Mouse (Mus musculus): ENCODE data around the gene Aqr. TPM values are rescaled to one million over a fixed set of nuclear protein-coding genes. Genes with fewer than 3 reads are reported as not detected.
A peak's percentile ranks its signal among the peaks of the same experiment; 100 is the strongest.

Aqr gene
- polyA plus RNA-seq, 1 experiment from 2014 or later: 45.2 TPM

DNA sequence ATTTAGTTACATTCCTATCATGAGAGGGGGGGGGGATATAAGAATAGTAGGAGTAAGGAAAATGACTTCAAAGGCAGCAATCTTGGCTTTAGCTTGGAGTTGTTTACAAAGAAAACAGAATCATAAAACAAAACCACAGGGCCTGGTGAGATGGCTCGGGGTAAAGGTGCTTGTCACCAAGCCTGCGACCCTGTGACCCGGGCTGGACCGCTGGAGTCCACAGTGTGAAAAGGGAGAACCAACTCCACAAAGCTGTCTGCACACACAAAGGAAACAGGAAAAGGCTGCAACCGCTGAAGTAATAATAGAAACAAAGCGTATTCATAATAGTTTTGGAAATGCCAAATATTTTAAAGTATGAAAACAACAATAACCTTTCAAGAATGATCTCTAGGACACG lies 67.4 kb downstream of the Aqr start:
- Histone ChIP-seq H3K4me1 (no peaks in the 10 kb centered on the region), H3K27ac (replicated peaks) (no peak overlapping the region), H3K36me3 (peaks cover 93% of the 10 kb centered on the region), H3K4me3 (no peak overlapping the region), H3K9me3 (replicated peaks) (no peaks in the 10 kb centered on the region), H3K27me3 (ENCODE audit: low read depth, poor library complexity, severe bottlenecking) (no peaks in the 10 kb centered on the region)
- 75% methylated on average over 7 of the region's 7 CpGs for WGBS
- DNase-seq (ENCODE audit: low spot score): no peak

DNA sequence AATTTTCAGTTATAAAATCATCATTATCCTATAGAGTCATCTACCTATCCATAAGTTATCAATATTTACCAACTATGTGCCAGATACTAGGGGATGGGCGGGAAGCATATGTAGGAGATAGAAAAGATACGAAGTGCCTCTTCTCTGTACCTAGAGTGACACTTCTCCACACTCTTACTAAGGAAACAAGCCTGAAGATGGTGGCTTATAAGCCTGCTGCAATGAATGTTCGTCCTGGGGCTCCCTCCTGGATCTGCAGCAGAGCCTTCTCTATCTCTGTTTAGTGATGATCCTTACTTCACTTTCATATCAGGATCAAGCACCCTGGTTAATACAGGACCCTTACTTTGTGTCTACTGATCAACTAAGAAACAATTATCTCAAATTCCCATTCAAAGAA lies 69.2 kb downstream of the Aqr start:
- Histone ChIP-seq H3K4me3 (no peak overlapping the region), H3K27ac (replicated peaks) (no peak overlapping the region), H3K4me1 (no peaks in the 10 kb centered on the region), H3K9me3 (replicated peaks) (no peaks in the 10 kb centered on the region), H3K27me3 (ENCODE audit: low read depth, poor library complexity, severe bottlenecking) (no peaks in the 10 kb centered on the region), H3K36me3 (peaks cover 95% of the 10 kb centered on the region)
- WGBS: 93% methylated on average over 3 of the region's 3 CpGs
- DNase-seq (ENCODE audit: low spot score): no peak

- no peaks in the 10 kb centered on the region for H3K4me1 ChIP-seq
- H3K36me3 ChIP-seq: peaks cover 95% of the 10 kb centered on the region
- no peaks in the 10 kb centered on the region for H3K27me3 ChIP-seq (ENCODE audit: low read depth, poor library complexity, severe bottlenecking)
- WGBS: 94% methylated on average over 3 of the region's 3 CpGs
- no peak for DNase-seq (ENCODE audit: low spot score)
- H3K4me3 ChIP-seq: no peak overlapping the region
- no peak overlapping the region for H3K27ac ChIP-seq (replicated peaks)
- no peaks in the 10 kb centered on the region for H3K9me3 ChIP-seq (replicated peaks)
Measured at GRCm38 (mm10) chr2:114117235-114117634, 69.6 kb downstream of the Aqr start.

GRCm38 (mm10) chr2:114115563-114115962 lies 71.3 kb downstream of the Aqr start:
- no peak overlapping the region for H3K27ac ChIP-seq (replicated peaks)
- H3K36me3 ChIP-seq: peaks cover 95% of the 10 kb centered on the region
- no peaks in the 10 kb centered on the region for H3K9me3 ChIP-seq (replicated peaks)
- no peak for DNase-seq (ENCODE audit: low spot score)
- no peaks in the 10 kb centered on the region for H3K27me3 ChIP-seq (ENCODE audit: low read depth, poor library complexity, severe bottlenecking)
- no peak overlapping the region for H3K4me3 ChIP-seq
- 97% methylated on average over 4 of the region's 4 CpGs for WGBS
- no peaks in the 10 kb centered on the region for H3K4me1 ChIP-seq

DNA sequence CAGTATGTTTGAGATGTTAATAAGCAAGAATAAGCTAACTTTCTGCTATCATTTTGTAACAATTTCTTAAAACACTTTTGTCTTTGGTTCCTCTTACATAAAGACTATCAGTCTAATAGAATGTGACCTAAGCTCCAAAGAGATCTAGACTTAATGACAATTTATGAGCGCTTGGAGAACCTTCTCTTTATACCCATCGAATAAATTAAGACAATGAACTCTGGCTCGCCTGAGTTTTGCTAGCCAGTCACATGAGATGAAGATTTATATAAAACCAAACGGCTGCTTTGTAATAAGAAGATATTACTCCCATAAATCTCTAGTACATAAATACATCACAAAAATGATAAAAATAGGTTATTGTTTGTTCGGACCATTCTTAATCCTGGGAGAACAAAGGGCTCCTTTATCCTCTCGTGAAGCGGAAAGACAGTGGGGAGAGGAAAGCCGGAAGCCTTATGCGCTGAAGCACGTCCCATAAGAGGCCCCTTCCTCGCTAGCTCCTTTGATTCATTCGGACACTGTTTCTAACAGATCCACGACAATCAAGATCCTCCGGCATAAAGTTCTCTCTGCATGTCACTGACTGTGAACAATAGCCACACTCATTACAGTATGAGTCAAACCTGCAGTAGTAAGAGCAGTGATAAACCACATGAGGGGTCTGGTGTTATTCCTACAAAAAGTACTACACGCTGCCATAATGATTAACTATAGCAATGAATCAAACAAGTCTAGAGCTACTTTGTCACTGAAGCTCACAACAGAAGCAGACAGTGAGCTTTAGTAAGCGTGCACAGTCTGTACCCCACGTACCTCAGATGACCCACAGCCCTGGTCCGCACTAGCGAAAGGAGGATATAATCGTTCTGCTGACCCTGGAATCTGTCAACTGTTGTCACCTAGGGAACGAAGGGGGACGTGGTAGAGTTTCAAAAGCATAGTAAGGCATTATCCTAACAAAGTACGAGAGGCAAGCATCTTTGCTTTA lies 79.2 kb downstream of the Aqr start:
- Histone ChIP-seq H3K4me1 (peaks cover 8% of the 10 kb centered on the region; the same call in 1 of the 2 replicates), H3K27me3 (ENCODE audit: low read depth, poor library complexity, severe bottlenecking) (no peaks in the 10 kb centered on the region), H3K9me3 (replicated peaks) (no peaks in the 10 kb centered on the region), H3K4me3 (no peak overlapping the region), H3K36me3 (peaks cover 96% of the 10 kb centered on the region), H3K27ac (replicated peaks) (peak overlapping the region; percentile 33; the same call in 1 of the 2 replicates)
- 59% methylated on average over 23 of the region's 23 CpGs for WGBS
- DNase-seq (ENCODE audit: low spot score): no peak

DNA sequence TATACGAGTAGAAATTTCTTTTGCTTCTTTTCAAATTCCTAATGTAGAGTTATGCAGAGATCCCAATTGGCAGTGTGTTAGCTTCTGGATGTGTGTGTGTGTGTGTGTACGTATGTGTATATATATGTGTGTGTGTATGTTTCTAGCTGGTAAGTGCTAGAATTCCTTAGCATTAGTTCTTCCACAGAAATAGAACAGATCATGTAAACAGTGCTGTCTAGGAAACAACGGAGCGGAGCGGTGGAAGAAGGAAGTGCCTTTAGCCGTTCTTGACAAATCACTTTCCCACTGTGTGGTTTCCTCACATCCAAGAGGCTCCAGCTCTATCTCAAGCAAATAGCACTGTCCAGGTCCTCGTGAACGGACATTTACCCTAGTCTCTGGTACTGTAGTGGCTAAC lies 80.4 kb downstream of the Aqr start:
- DNase-seq (ENCODE audit: low spot score): no peak
- H3K27me3 ChIP-seq (ENCODE audit: low read depth, poor library complexity, severe bottlenecking): no peaks in the 10 kb centered on the region
- H3K4me1 ChIP-seq: peaks cover 8% of the 10 kb centered on the region; the same call in 1 of the 2 replicates
- no peak overlapping the region for H3K27ac ChIP-seq (replicated peaks)
- peaks cover 96% of the 10 kb centered on the region for H3K36me3 ChIP-seq
- H3K4me3 ChIP-seq: no peak overlapping the region
- H3K9me3 ChIP-seq (replicated peaks): no peaks in the 10 kb centered on the region
- 94% methylated on average over 8 of the region's 8 CpGs for WGBS

GRCm38 (mm10) chr2:114102471-114102870 lies 84.4 kb downstream of the Aqr start:
- Histone ChIP-seq H3K9me3 (replicated peaks) (no peaks in the 10 kb centered on the region), H3K4me3 (no peak overlapping the region), H3K27ac (replicated peaks) (no peak overlapping the region), H3K36me3 (peaks cover 85% of the 10 kb centered on the region), H3K4me1 (0 out of 2 replicates have a peak, but pooled peaks cover under 1% of the 10 kb centered on the region), H3K27me3 (ENCODE audit: low read depth, poor library complexity, severe bottlenecking) (no peaks in the 10 kb centered on the region)
- no peak for DNase-seq (ENCODE audit: low spot score)
- 95% methylated on average over 3 of the region's 3 CpGs for WGBS

GRCm38 (mm10) chr2:114100834-114101233 lies 86.0 kb downstream of the Aqr start:
- Histone ChIP-seq H3K27ac (replicated peaks) (no peak overlapping the region), H3K36me3 (peaks cover 71% of the 10 kb centered on the region), H3K27me3 (ENCODE audit: low read depth, poor library complexity, severe bottlenecking) (no peaks in the 10 kb centered on the region), H3K4me3 (no peak overlapping the region), H3K9me3 (replicated peaks) (no peaks in the 10 kb centered on the region), H3K4me1 (no peaks in the 10 kb centered on the region)
- 95% methylated on average over 9 of the region's 9 CpGs for WGBS
- DNase-seq (ENCODE audit: low spot score): no peak

- Histone ChIP-seq H3K4me3 (no peak overlapping the region), H3K4me1 (no peaks in the 10 kb centered on the region), H3K36me3 (peaks cover 61% of the 10 kb centered on the region), H3K27me3 (ENCODE audit: low read depth, poor library complexity, severe bottlenecking) (no peaks in the 10 kb centered on the region), H3K9me3 (replicated peaks) (no peaks in the 10 kb centered on the region), H3K27ac (replicated peaks) (no peak overlapping the region)
- no peak for DNase-seq (ENCODE audit: low spot score)
- 86% methylated on average over 3 of the region's 3 CpGs for WGBS
Measured at GRCm38 (mm10) chr2:114099816-114100215, 87.0 kb downstream of the Aqr start.

- H3K4me3 ChIP-seq: no peak overlapping the region
- H3K36me3 ChIP-seq: peaks cover 54% of the 10 kb centered on the region
- H3K4me1 ChIP-seq: no peaks in the 10 kb centered on the region
- 97% methylated on average over 5 of the region's 5 CpGs for WGBS
- DNase-seq (ENCODE audit: low spot score): no peak
- H3K9me3 ChIP-seq (replicated peaks): no peaks in the 10 kb centered on the region
- no peaks in the 10 kb centered on the region for H3K27me3 ChIP-seq (ENCODE audit: low read depth, poor library complexity, severe bottlenecking)
- H3K27ac ChIP-seq (replicated peaks): no peak overlapping the region
Measured at GRCm38 (mm10) chr2:114099109-114099508, 87.7 kb downstream of the Aqr start.

DNA sequence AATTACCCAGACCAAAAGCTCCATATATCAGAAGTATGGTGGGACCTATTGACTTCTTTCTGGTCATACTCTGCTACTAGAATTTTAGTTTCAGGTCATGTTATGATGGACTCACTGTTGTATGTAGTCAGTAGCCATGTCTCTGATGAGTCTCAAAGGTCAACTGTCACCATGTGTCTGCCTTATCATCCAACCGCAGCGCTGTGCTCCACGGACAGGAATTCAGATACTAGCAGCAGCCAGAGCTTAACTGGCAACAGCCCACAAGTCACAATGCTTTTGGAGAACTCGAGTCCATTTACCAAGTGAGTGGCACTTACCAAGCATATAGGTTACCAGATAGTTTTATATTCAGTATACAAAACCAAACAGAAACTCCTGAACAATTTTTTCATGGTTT lies 89.2 kb downstream of the Aqr start:
- H3K4me3 ChIP-seq: no peak overlapping the region

GRCm38 (mm10) chr2:114096570-114096969 lies 90.3 kb downstream of the Aqr start:
- no peak overlapping the region for H3K27ac ChIP-seq (replicated peaks)
- no peaks in the 10 kb centered on the region for H3K9me3 ChIP-seq (replicated peaks)
- 96% methylated on average over 1 of the region's 1 CpGs for WGBS
- no peak overlapping the region for H3K4me3 ChIP-seq
- H3K27me3 ChIP-seq (ENCODE audit: low read depth, poor library complexity, severe bottlenecking): no peaks in the 10 kb centered on the region
- no peak for DNase-seq (ENCODE audit: low spot score)
- H3K4me1 ChIP-seq: no peaks in the 10 kb centered on the region
- H3K36me3 ChIP-seq: peaks cover 28% of the 10 kb centered on the region

More for the DNA sequence above, 89.2 kb downstream of the Aqr start:
- no peak overlapping the region for H3K27ac ChIP-seq (replicated peaks)
- no peaks in the 10 kb centered on the region for H3K27me3 ChIP-seq (ENCODE audit: low read depth, poor library complexity, severe bottlenecking)
- H3K9me3 ChIP-seq (replicated peaks): no peaks in the 10 kb centered on the region
- WGBS: 87% methylated on average over 4 of the region's 4 CpGs
- H3K36me3 ChIP-seq: peaks cover 39% of the 10 kb centered on the region
- DNase-seq (ENCODE audit: low spot score): no peak
- H3K4me1 ChIP-seq: no peaks in the 10 kb centered on the region

DNA sequence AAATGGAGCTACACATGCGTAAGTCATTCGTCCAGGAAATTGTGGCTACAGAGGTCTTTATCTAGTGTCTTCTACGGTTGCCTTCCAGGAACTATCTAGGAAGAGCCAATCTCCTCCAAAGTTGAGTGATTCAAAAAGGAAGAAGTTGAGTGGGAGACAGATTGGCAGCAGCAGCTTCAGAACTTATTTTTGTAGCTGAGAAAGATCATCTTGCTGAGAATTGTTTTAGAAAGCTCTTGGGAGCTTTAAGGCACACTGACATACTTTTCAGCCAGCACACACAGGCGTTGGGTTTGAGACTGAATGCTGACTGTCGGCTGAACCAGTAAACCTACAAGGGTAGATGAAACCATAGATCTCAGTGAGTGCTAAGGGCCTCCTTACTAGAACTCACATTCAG lies 91.5 kb downstream of the Aqr start:
- Histone ChIP-seq H3K4me1 (no peaks in the 10 kb centered on the region), H3K27ac (replicated peaks) (no peak overlapping the region), H3K27me3 (ENCODE audit: low read depth, poor library complexity, severe bottlenecking) (no peaks in the 10 kb centered on the region), H3K9me3 (replicated peaks) (no peaks in the 10 kb centered on the region), H3K36me3 (peaks cover 17% of the 10 kb centered on the region), H3K4me3 (no peak overlapping the region)
- 94% methylated on average over 5 of the region's 5 CpGs for WGBS
- DNase-seq (ENCODE audit: low spot score): no peak

All from midbrain, embryonic 10.5 days (tissue).